Mouse (Mus musculus): Measurements from ENCODE around the gene Pop4. TPM values are rescaled to one million over a fixed set of nuclear protein-coding genes. Genes with fewer than 3 reads are reported as not detected.

Gene Pop4
- polyA plus RNA-seq, 1 experiment from 2014 or later: 94.9 TPM

- H3K4me2 ChIP-seq (replicated peaks): no peak overlapping the region
- H3K9ac ChIP-seq (replicated peaks): no peak overlapping the region
- no peak for ATAC-seq (replicated peaks)
- H3K4me3 ChIP-seq: no peak overlapping the region
- no peaks in the 10 kb centered on the region for H3K9me3 ChIP-seq
- H3K27ac ChIP-seq (replicated peaks): no peak overlapping the region
- H3K36me3 ChIP-seq: no peaks in the 10 kb centered on the region
- H3K4me1 ChIP-seq: no peaks in the 10 kb centered on the region
- no peaks in the 10 kb centered on the region for H3K27me3 ChIP-seq
Observed at GRCm38 (mm10) chr7:38237140-38237539, 34.1 kb downstream of the Pop4 start.

DNA sequence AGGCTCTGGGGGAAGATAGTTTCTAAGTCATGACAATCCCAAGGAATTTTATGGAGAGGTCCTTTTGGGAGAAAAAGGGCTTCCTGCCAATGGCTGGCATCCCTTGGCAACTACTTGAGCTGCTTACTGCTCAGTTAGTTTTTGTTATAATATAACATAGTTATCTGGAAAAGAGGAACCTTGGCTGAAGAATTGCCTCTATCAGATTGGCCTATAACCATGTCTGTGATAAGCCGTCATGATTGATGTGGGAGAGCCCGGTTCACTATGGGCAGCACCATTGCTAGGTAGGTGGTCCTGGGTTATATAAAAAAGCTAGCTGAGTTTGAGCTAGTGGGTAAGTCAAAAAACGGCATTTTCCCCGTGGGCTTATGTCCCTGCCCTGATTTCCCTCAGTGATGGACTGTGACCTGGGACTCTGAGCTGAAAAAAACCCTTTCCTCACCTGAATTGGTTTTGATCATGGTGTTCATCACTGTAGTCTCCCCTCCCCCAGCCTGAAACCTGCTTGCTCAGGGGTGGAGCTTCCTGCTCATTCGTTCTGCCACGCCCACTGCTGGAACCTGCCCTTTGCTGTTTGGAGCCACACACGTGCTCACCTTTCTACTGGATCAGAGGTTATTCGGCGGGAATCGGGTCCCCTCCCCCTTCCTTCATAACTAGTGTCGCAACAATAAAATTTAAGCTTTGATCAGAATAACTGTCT is 34.7 kb downstream of the Pop4 start:
- H3K36me3 ChIP-seq: no peaks in the 10 kb centered on the region
- H3K9me3 ChIP-seq: no peaks in the 10 kb centered on the region
- H3K27ac ChIP-seq (replicated peaks): no peak overlapping the region
- H3K9ac ChIP-seq (replicated peaks): no peak overlapping the region
- ATAC-seq (replicated peaks): no peak
- no peak overlapping the region for H3K4me3 ChIP-seq
- H3K4me2 ChIP-seq (replicated peaks): no peak overlapping the region
- WGBS: 53% methylated on average over 11 of the region's 11 CpGs
- H3K27me3 ChIP-seq: no peaks in the 10 kb centered on the region
- H3K4me1 ChIP-seq: no peaks in the 10 kb centered on the region

DNA sequence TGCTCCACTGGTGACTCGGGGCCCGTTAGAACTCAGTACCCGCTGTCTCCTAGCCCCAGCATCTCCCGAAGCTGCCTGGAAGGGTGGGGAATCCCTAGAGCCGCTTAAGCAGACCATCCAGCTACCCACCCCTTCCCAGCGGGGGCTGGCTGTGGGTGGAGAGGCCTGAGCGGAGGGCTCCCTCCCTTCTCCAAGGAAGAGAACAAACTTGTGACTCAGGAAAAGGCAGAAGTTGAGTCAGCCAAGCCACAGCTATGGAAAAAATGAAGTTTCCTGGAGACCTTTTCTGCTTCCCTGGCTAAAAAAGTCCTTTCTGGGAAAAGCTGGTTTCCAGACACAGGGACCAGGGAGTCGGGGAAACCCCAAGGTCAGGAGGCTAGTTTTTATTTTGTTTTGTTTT is 40.9 kb downstream of the Pop4 start:
- no peaks in the 10 kb centered on the region for H3K9me3 ChIP-seq
- H3K4me2 ChIP-seq (replicated peaks): no peak overlapping the region
- no peak overlapping the region for H3K27ac ChIP-seq (replicated peaks)
- H3K4me3 ChIP-seq: no peak overlapping the region
- H3K4me1 ChIP-seq: peaks cover 11% of the 10 kb centered on the region
- H3K27me3 ChIP-seq: peaks cover 4% of the 10 kb centered on the region; the same call in 1 of the 2 replicates
- 20% methylated on average over 8 of the region's 8 CpGs for WGBS
- H3K36me3 ChIP-seq: no peaks in the 10 kb centered on the region
- ATAC-seq (replicated peaks): no peak
- H3K9ac ChIP-seq (replicated peaks): no peak overlapping the region

- no peak for ATAC-seq (replicated peaks)
- H3K27me3 ChIP-seq: peaks cover 4% of the 10 kb centered on the region; the same call in 1 of the 2 replicates
- 25% methylated on average over 8 of the region's 8 CpGs for WGBS
Observed at GRCm38 (mm10) chr7:38228329-38228728, 42.9 kb downstream of the Pop4 start.

DNA sequence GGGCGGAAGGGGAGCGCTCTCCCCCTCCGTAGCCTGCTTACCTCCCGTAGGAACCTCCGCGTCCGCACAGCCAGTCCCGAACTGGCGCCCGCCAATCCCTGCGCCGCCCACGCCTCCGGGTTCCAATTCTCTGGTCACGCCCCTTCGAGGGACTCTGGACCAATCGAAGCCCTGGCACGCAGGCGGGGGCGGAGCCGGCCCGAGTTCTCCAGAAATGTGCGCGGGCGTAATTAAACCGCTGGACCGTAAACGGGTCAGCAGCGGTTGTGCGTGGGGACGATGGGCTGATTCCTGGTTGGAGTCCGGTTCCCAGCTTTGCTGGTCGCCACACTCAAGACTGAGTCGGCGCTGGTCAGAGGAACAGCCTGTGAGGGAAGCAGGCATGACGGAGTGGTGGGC is 43.3 kb downstream of the Pop4 start, which contains the start of gene Plekhf1:
TSS of gene Plekhf1 (minus strand) at position 117 of the 399 bp plus-strand sequence.
- ATAC-seq (replicated peaks): peak; percentile 94
- H3K9ac ChIP-seq (replicated peaks): peak within 1 kb of the TSS; percentile 15; the same call in 1 of the 2 replicates
- H3K4me3 ChIP-seq: peak within 1 kb of the TSS; percentile 42
- H3K27ac ChIP-seq (replicated peaks): no peak within 1 kb of the TSS
- no peaks in the 10 kb centered on the region for H3K36me3 ChIP-seq
- H3K4me1 ChIP-seq: peaks cover 11% of the 10 kb centered on the region
- H3K27me3 ChIP-seq: peaks cover 4% of the 10 kb centered on the region; the same call in 1 of the 2 replicates
- no peaks in the 10 kb centered on the region for H3K9me3 ChIP-seq
- peak within 1 kb of the TSS; percentile 77 for H3K4me2 ChIP-seq (replicated peaks)
- under 1% methylated on average over 36 of the region's 36 CpGs for WGBS

More at GRCm38 (mm10) chr7:38228329-38228728, 42.9 kb downstream of the Pop4 start:
- Histone ChIP-seq H3K4me3 (peak overlapping the region; percentile 42), H3K4me2 (replicated peaks) (peak overlapping the region; percentile 77), H3K9ac (replicated peaks) (no peak overlapping the region), H3K9me3 (no peaks in the 10 kb centered on the region), H3K36me3 (no peaks in the 10 kb centered on the region), H3K27ac (replicated peaks) (no peak overlapping the region), H3K4me1 (peaks cover 11% of the 10 kb centered on the region)

DNA sequence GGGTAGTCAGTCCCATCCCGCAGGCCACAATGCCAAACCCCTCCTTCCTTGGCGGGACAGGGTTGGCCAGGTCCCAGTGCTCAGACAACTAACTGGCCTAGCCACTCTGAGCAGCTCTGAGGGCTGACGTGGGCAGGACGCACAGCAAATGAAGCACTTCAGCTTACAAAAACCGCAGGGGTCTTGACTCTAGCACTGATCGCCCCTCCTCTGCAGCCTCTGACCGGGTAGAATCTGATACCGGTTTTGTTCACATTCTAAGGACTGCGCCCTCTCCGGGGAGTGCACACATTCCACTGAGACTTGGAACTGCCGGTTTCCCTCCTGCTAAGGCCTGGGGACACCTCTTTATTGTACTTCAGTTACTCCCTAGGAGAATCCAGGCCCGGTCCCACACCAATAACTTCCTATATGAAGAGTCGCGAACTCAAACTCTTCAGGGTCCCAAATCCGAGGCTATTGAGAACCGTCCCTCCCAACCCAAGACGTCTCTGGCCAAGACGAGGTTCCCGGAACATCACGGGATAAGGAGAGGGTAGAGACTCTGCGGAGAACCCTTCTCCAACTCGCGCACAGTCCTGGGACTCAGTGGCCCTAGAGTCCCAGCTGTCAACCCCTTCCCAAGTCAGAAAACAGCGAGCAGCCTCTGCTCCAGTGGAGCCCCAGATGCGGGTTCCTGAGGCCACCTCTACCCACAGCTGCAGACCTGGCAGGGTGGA is 43.9 kb downstream of the Pop4 start:
- peak overlapping the region; percentile 15; the same call in 1 of the 2 replicates for H3K9ac ChIP-seq (replicated peaks)
- under 1% methylated on average over 25 of the region's 25 CpGs for WGBS
- peak overlapping the region; percentile 42 for H3K4me3 ChIP-seq
- peaks cover 4% of the 10 kb centered on the region; the same call in 1 of the 2 replicates for H3K27me3 ChIP-seq
- no peaks in the 10 kb centered on the region for H3K36me3 ChIP-seq
- H3K27ac ChIP-seq (replicated peaks): no peak overlapping the region
- no peaks in the 10 kb centered on the region for H3K9me3 ChIP-seq
- ATAC-seq (replicated peaks): peak; percentile 76
- peaks cover 11% of the 10 kb centered on the region for H3K4me1 ChIP-seq
- peak overlapping the region; percentile 77 for H3K4me2 ChIP-seq (replicated peaks)

DNA sequence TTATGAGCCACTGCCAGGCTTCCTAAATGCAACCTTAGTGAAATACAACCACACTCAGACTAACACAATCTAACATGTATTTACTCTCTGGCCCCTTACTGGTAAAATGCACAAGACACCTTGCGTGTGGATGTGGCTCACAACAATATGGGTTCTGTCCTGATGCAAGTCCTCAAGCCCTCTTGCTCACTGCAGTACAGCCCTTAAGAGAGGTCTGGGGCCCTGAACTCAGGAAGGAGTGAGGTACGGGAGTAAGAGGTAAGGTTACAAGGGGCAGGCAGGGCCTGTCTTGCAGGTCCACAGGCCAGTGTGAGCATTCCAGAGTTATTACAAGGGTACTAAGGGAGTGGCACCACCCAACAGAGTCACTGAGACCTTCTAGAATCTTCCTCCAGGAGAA is 45.0 kb downstream of the Pop4 start:
- Histone ChIP-seq H3K27ac (replicated peaks) (no peak overlapping the region), H3K9me3 (no peaks in the 10 kb centered on the region), H3K9ac (replicated peaks) (no peak overlapping the region), H3K36me3 (no peaks in the 10 kb centered on the region), H3K4me2 (replicated peaks) (no peak overlapping the region), H3K4me1 (peaks cover 11% of the 10 kb centered on the region), H3K4me3 (no peak overlapping the region), H3K27me3 (peaks cover 4% of the 10 kb centered on the region; the same call in 1 of the 2 replicates)
- 92% methylated on average over 2 of the region's 2 CpGs for WGBS
- ATAC-seq (replicated peaks): no peak

DNA sequence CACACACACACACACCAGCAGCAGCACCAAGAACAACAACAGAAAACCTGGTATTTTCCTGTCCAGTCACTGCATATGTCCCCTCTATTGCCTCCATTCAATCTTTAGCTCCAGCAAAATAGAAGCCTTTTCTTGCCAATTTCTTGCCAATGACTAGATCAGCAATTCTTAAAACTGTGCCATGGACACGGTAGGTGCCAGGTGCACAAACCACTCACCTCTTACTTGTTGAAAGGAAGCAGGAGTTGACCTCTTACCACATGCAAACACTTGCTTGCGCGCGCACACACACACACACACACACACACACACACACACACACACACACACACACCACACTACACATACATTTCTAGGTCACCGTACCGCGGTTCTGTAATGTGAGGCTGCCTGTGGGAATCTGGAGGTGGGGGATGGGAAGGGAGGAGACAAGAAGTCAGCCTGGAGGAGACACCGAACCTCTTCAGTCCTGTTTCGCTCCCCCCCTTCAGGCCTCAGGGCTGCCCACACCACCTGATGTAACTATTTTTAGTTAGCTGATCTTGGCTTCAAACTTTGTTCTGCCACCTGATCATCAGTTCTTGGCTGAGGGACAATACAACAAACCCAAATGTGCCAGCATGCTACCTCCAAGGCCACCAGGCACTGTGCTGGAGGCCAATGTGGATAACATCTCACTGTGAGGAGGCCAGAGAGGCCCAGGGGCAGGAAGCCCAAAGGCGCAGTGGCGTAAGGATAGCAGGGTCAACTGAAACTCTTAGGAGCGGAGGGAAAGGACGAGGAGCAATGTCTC is 46.5 kb downstream of the Pop4 start:
- ATAC-seq (replicated peaks): no peak
- H3K4me3 ChIP-seq: no peak overlapping the region
- no peak overlapping the region for H3K9ac ChIP-seq (replicated peaks)
- no peak overlapping the region for H3K27ac ChIP-seq (replicated peaks)
- no peak overlapping the region for H3K4me2 ChIP-seq (replicated peaks)
- no peaks in the 10 kb centered on the region for H3K36me3 ChIP-seq
- H3K27me3 ChIP-seq: peaks cover 4% of the 10 kb centered on the region; the same call in 1 of the 2 replicates
- H3K9me3 ChIP-seq: no peaks in the 10 kb centered on the region
- peaks cover 11% of the 10 kb centered on the region for H3K4me1 ChIP-seq
- 88% methylated on average over 13 of the region's 13 CpGs for WGBS

GRCm38 (mm10) chr7:38220866-38221265 is 50.4 kb downstream of the Pop4 start:
- Histone ChIP-seq H3K36me3 (no peaks in the 10 kb centered on the region), H3K4me2 (replicated peaks) (no peak overlapping the region), H3K27ac (replicated peaks) (no peak overlapping the region), H3K27me3 (no peaks in the 10 kb centered on the region), H3K4me1 (no peaks in the 10 kb centered on the region), H3K9ac (replicated peaks) (no peak overlapping the region), H3K9me3 (no peaks in the 10 kb centered on the region), H3K4me3 (no peak overlapping the region)
- ATAC-seq (replicated peaks): no peak
- WGBS: 96% methylated on average over 7 of the region's 7 CpGs

GRCm38 (mm10) chr7:38219526-38219925 is 51.7 kb downstream of the Pop4 start:
- ATAC-seq (replicated peaks): no peak
- H3K9me3 ChIP-seq: no peaks in the 10 kb centered on the region
- H3K4me1 ChIP-seq: no peaks in the 10 kb centered on the region
- H3K27me3 ChIP-seq: no peaks in the 10 kb centered on the region
- no peaks in the 10 kb centered on the region for H3K36me3 ChIP-seq
- no peak overlapping the region for H3K27ac ChIP-seq (replicated peaks)
- 88% methylated on average over 4 of the region's 4 CpGs for WGBS
- no peak overlapping the region for H3K4me2 ChIP-seq (replicated peaks)
- no peak overlapping the region for H3K4me3 ChIP-seq
- no peak overlapping the region for H3K9ac ChIP-seq (replicated peaks)

GRCm38 (mm10) chr7:38218631-38219367 is 52.4 kb downstream of the Pop4 start:
- WGBS: 75% methylated on average over 8 of the region's 8 CpGs

More at GRCm38 (mm10) chr7:38218631-38219367, 52.4 kb downstream of the Pop4 start:
- Histone ChIP-seq H3K36me3 (no peaks in the 10 kb centered on the region), H3K4me1 (no peaks in the 10 kb centered on the region), H3K4me2 (replicated peaks) (no peak overlapping the region), H3K27ac (replicated peaks) (no peak overlapping the region), H3K9me3 (no peaks in the 10 kb centered on the region), H3K9ac (replicated peaks) (no peak overlapping the region), H3K4me3 (no peak overlapping the region), H3K27me3 (no peaks in the 10 kb centered on the region)
- ATAC-seq (replicated peaks): no peak
